Mouse (Mus musculus): ENCODE results near the gene Faf2. TPM values are rescaled to one million over a fixed set of nuclear protein-coding genes. Genes with fewer than 3 reads are reported as not detected.

Gene Faf2
- total and polyA plus RNA-seq, 3 experiments, result 9.2 to 21.4 (median 20.4) TPM

DNA sequence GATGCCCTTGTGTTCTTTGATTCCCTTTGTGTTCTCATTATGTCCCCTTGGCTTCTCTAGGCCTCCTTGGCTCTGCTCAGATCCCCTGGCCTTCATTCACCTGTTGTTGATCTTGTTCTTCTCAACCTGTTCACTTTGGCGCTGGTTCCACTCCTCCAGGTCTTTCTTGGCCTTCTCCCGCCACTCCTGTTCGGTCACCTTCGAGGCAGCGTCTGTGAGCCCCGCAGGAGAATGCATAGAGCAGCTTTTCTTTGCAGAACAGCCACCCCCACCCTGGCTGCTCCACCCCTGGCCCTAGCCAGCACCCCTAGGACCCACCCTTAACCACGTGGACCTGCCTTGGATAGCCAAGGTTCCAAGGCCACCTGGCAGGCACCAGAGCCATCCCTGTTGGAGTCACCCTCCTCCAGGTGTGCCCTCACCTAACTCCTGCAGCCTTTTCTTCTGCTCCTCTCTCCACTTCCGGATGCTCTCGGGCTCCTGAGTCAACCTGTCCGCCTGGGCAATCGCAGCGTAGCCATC lies 22.9 kb upstream of the Faf2 start:
- Histone ChIP-seq H3K9ac (ENCODE audit: low read depth, low read length) (no peak overlapping the region), H3K27ac (no peak overlapping the region), H3K4me3 (no peak overlapping the region), H3K79me2 (replicated peaks; ENCODE audit: control insufficient read depth, insufficient read depth, low read length) (peaks cover 2% of the 10 kb centered on the region; the same call in 1 of the 2 replicates), H3K36me3 (ENCODE audit: control insufficient read depth, insufficient read depth, low read length) (no peaks in the 10 kb centered on the region), H3K27me3 (ENCODE audit: control insufficient read depth, insufficient read depth, low read length) (no peaks in the 10 kb centered on the region), H3K4me1 (ENCODE audit: control insufficient read depth, insufficient read depth, low read length) (peaks cover 8% of the 10 kb centered on the region)
- 89% methylated on average over 12 of the region's 12 CpGs for WGBS
- intact Hi-C loops (cut with DNase I), result no loop called here
- TF ChIP-seq POLR2A (IDR thresholded peaks at IDR 0.05; ENCODE audit: insufficient read depth, low read depth, low read length), result no peak
- no peak for TF ChIP-seq CTCF (IDR thresholded peaks at IDR 0.05)
- TF ChIP-seq EP300 (IDR thresholded peaks at IDR 0.05; ENCODE audit: insufficient read depth, low read depth, low read length), result no peak
- no peak for DNase-seq

DNA sequence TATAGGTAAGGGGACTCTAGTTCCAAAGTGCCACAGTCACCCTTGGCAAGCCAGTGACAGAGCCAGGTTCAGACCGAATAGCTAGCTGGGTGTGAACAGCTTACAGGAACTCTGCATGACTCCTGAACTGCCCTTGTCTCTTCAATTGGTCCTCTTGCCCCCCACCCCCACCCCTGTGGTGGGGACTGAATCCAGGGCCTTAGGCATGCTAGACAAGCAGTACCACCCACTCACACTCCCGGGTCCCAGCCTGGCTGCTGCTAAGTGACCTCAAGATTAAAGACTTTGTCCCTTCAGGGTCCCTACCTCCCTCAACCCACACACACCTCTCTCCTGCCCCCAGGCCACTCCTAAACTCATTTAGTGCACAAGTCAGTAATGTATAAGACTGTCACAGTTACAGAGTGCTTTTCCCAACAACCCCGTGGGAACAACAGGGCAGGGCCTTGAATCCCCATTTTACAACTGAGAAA lies 18.9 kb upstream of the Faf2 start:
- peaks cover 2% of the 10 kb centered on the region; the same call in 1 of the 2 replicates for H3K79me2 ChIP-seq (replicated peaks; ENCODE audit: control insufficient read depth, insufficient read depth, low read length)
- WGBS, result 74% methylated on average over 3 of the region's 3 CpGs
- no peaks in the 10 kb centered on the region for H3K27me3 ChIP-seq (ENCODE audit: control insufficient read depth, insufficient read depth, low read length)
- no peak overlapping the region for H3K9ac ChIP-seq (ENCODE audit: low read depth, low read length)
- peaks cover 12% of the 10 kb centered on the region for H3K4me1 ChIP-seq (ENCODE audit: control insufficient read depth, insufficient read depth, low read length)
- TF ChIP-seq POLR2A (IDR thresholded peaks at IDR 0.05; ENCODE audit: insufficient read depth, low read depth, low read length) (no peak), EP300 (IDR thresholded peaks at IDR 0.05; ENCODE audit: insufficient read depth, low read depth, low read length) (no peak)
- H3K27ac ChIP-seq, result no peak overlapping the region
- intact Hi-C loops (cut with DNase I), result no loop called here
- no peak overlapping the region for H3K4me3 ChIP-seq
- H3K36me3 ChIP-seq (ENCODE audit: control insufficient read depth, insufficient read depth, low read length), result peaks cover 6% of the 10 kb centered on the region
- DNase-seq, result no peak

DNA sequence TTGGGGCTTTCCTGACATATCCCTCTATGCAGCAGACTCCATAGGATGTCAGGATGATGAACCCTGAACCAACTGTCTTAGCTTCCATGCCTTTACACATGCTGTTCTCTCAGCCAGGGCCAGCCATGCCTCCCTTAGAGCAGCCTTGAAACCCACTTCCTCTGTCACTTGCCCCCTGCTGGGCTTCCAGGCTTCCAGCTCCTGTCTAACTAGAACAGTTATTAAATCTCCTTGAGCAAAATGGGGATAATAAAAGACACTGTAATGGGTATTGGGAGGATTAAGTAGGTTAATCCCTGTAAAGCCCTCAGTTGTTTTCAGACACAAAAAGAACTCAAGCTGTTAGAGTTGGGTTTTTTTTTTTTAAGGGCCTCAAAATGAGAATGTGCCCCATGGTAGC lies 18.1 kb upstream of the Faf2 start:
- H3K9ac ChIP-seq (ENCODE audit: low read depth, low read length), result no peak overlapping the region
- intact Hi-C loops (cut with DNase I), result no loop called here
- peaks cover 11% of the 10 kb centered on the region for H3K4me1 ChIP-seq (ENCODE audit: control insufficient read depth, insufficient read depth, low read length)
- peaks cover 2% of the 10 kb centered on the region; the same call in 1 of the 2 replicates for H3K79me2 ChIP-seq (replicated peaks; ENCODE audit: control insufficient read depth, insufficient read depth, low read length)
- H3K4me3 ChIP-seq, result no peak overlapping the region
- no peaks in the 10 kb centered on the region for H3K27me3 ChIP-seq (ENCODE audit: control insufficient read depth, insufficient read depth, low read length)
- TF ChIP-seq POLR2A (IDR thresholded peaks at IDR 0.05; ENCODE audit: insufficient read depth, low read depth, low read length) (no peak), EP300 (IDR thresholded peaks at IDR 0.05; ENCODE audit: insufficient read depth, low read depth, low read length) (no peak), CTCF (IDR thresholded peaks at IDR 0.05) (no peak)
- H3K36me3 ChIP-seq (ENCODE audit: control insufficient read depth, insufficient read depth, low read length), result peaks cover 6% of the 10 kb centered on the region
- H3K27ac ChIP-seq, result no peak overlapping the region; the same call in 1 of the 2 replicates
- no peak for DNase-seq

DNA sequence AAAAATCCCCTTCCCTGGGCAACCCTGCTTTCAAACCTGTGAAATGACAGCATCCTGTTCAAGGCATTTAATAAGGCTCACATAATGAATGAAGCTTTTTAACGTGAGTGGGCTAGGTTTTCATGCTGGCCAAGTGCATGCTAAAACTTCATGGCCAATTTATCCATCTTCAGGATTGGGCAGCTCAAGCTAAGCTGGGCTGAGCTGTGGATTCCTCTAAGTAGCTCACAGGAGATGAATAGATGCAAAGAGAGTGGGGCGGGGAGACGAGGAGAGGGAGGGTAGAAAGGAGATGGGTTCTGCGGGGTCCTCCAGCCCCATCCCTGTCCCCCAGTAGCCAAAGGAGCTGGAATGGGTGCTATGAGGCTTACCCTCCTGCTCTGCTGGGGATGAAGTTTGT lies 17.4 kb upstream of the Faf2 start:
- Histone ChIP-seq H3K4me3 (no peak overlapping the region), H3K79me2 (replicated peaks; ENCODE audit: control insufficient read depth, insufficient read depth, low read length) (peaks cover 2% of the 10 kb centered on the region; the same call in 1 of the 2 replicates), H3K27me3 (ENCODE audit: control insufficient read depth, insufficient read depth, low read length) (no peaks in the 10 kb centered on the region), H3K9ac (ENCODE audit: low read depth, low read length) (no peak overlapping the region), H3K36me3 (ENCODE audit: control insufficient read depth, insufficient read depth, low read length) (peaks cover 6% of the 10 kb centered on the region), H3K27ac (peak overlapping the region; percentile 86; the same call in 1 of the 2 replicates), H3K4me1 (ENCODE audit: control insufficient read depth, insufficient read depth, low read length) (peaks cover 11% of the 10 kb centered on the region)
- intact Hi-C loops (cut with DNase I), result no loop called here
- 77% methylated on average over 4 of the region's 4 CpGs for WGBS
- TF ChIP-seq EP300 (IDR thresholded peaks at IDR 0.05; ENCODE audit: insufficient read depth, low read depth, low read length) (no peak), CTCF (IDR thresholded peaks at IDR 0.05) (no peak), POLR2A (IDR thresholded peaks at IDR 0.05; ENCODE audit: insufficient read depth, low read depth, low read length) (no peak)
- no peak for DNase-seq

GRCm38 (mm10) chr13:54605426-54605825 lies 16.2 kb upstream of the Faf2 start:
- 48% methylated on average over 5 of the region's 5 CpGs for WGBS
- Histone ChIP-seq H3K79me2 (replicated peaks; ENCODE audit: control insufficient read depth, insufficient read depth, low read length) (peaks cover 2% of the 10 kb centered on the region; the same call in 1 of the 2 replicates), H3K4me3 (no peak overlapping the region), H3K9ac (ENCODE audit: low read depth, low read length) (peak overlapping the region; percentile 22), H3K4me1 (ENCODE audit: control insufficient read depth, insufficient read depth, low read length) (peaks cover 11% of the 10 kb centered on the region), H3K27me3 (ENCODE audit: control insufficient read depth, insufficient read depth, low read length) (no peaks in the 10 kb centered on the region), H3K27ac (peak overlapping the region; percentile 86), H3K36me3 (ENCODE audit: control insufficient read depth, insufficient read depth, low read length) (peaks cover 6% of the 10 kb centered on the region)
- no peak for TF ChIP-seq CTCF (IDR thresholded peaks at IDR 0.05)
- TF ChIP-seq EP300 (IDR thresholded peaks at IDR 0.05; ENCODE audit: insufficient read depth, low read depth, low read length), result 0 out of 2 replicates have a peak, but pooled peaks have one; percentile 40
- TF ChIP-seq POLR2A (IDR thresholded peaks at IDR 0.05; ENCODE audit: insufficient read depth, low read depth, low read length), result peak; percentile 73; the same call in 1 of the 2 replicates
- DNase-seq, result no peak
- intact Hi-C loops (cut with DNase I), result no loop called here

DNA sequence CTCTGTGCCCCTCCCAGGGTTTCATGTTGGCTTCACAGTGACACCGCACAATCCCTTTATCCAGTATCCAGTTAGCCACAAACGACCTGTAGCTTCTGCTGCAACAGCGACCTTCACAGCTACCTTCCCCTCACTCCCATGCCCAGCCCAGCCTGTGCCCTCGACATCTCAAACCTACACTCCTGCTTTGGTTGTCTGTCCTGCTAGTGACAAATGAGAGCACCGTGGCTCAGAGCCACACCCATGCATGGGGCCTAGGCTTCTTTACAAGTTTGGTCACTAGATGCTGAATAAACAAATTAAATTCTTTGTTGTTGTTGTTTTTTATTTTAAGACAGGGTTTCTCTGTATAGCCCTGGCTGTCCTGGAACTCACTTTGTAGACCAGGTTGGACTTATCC lies 14.4 kb upstream of the Faf2 start:
- Histone ChIP-seq H3K27me3 (ENCODE audit: control insufficient read depth, insufficient read depth, low read length) (no peaks in the 10 kb centered on the region), H3K36me3 (ENCODE audit: control insufficient read depth, insufficient read depth, low read length) (peaks cover 6% of the 10 kb centered on the region), H3K9ac (ENCODE audit: low read depth, low read length) (no peak overlapping the region), H3K79me2 (replicated peaks; ENCODE audit: control insufficient read depth, insufficient read depth, low read length) (0 out of 2 replicates have a peak, but pooled peaks cover 2% of the 10 kb centered on the region), H3K4me1 (ENCODE audit: control insufficient read depth, insufficient read depth, low read length) (peaks cover 11% of the 10 kb centered on the region), H3K4me3 (no peak overlapping the region), H3K27ac (no peak overlapping the region)
- no peak for DNase-seq
- 72% methylated on average over 5 of the region's 5 CpGs for WGBS
- TF ChIP-seq EP300 (IDR thresholded peaks at IDR 0.05; ENCODE audit: insufficient read depth, low read depth, low read length) (no peak), CTCF (IDR thresholded peaks at IDR 0.05) (no peak)
- intact Hi-C loops (cut with DNase I), result no loop called here
